Mouse (Mus musculus) midbrain, embryonic 10.5 days (tissue): ENCODE measurements around the gene Pclo. TPM values are rescaled to one million over a fixed set of nuclear protein-coding genes. Genes with fewer than 3 reads are reported as not detected.
"Not testable (repeated sequence)": the region's sequence is repeated elsewhere in the genome, so short reads cannot be mapped to it uniquely, and the experiment has no call there.

Source experiments
- DNase-seq: peaks from one replicate; pipeline ENCODE4 v3.0.0-alpha.2; 2017; ENCODE audit warnings: low spot score
- H3K27ac ChIP-seq: fragments of 300-500 bp; sonication (generic); replicated peaks from 2 replicates; pipeline ENCODE4 v1.5.1; 2016; ENCODE audit warnings: mild to moderate bottlenecking
- H3K27me3 ChIP-seq: fragments of 300-500 bp; sonication (generic); 2 replicates; pipeline ENCODE4 v1.6.1; 2016; ENCODE audit warnings: low read depth, mild to moderate bottlenecking; ENCODE audit not compliant: poor library complexity, severe bottlenecking
- H3K36me3 ChIP-seq: fragments of 300-500 bp; sonication (generic); 2 replicates; pipeline ENCODE4 v1.6.1; 2016; ENCODE audit warnings: mild to moderate bottlenecking, moderate library complexity
- H3K4me1 ChIP-seq: fragments of 300-500 bp; sonication (generic); 2 replicates; pipeline ENCODE4 v1.6.1; 2016
- H3K4me3 ChIP-seq: fragments of 300-500 bp; sonication (generic); 2 replicates; pipeline ENCODE4 v1.5.1; 2016; ENCODE audit warnings: mild to moderate bottlenecking, moderate library complexity
- H3K9me3 ChIP-seq: fragments of 300-500 bp; sonication (generic); replicated peaks from 2 replicates; pipeline ENCODE4 v1.6.1; 2016; ENCODE audit warnings: mild to moderate bottlenecking
- WGBS: fragments of 180-500 bp; shearing (Covaris S2); methylation state at CpG from one replicate; pipeline ENCODE4 v1.1.7; 2016; 5-methylcytosine and 5-hydroxymethylcytosine counted together
- polyA plus RNA-seq: library from polyadenylated mRNA; unstranded; fragments of >200 nt; fragmentation: Nextera tagmentation; extraction: Ambion mirVana; gene quantifications from 2 replicates; pipeline ENCODE4 v1.2.1, GENCODE M21; 2016

Pclo gene
- 0.60 and 1.0 TPM in 2 replicates for polyA plus RNA-seq

DNA sequence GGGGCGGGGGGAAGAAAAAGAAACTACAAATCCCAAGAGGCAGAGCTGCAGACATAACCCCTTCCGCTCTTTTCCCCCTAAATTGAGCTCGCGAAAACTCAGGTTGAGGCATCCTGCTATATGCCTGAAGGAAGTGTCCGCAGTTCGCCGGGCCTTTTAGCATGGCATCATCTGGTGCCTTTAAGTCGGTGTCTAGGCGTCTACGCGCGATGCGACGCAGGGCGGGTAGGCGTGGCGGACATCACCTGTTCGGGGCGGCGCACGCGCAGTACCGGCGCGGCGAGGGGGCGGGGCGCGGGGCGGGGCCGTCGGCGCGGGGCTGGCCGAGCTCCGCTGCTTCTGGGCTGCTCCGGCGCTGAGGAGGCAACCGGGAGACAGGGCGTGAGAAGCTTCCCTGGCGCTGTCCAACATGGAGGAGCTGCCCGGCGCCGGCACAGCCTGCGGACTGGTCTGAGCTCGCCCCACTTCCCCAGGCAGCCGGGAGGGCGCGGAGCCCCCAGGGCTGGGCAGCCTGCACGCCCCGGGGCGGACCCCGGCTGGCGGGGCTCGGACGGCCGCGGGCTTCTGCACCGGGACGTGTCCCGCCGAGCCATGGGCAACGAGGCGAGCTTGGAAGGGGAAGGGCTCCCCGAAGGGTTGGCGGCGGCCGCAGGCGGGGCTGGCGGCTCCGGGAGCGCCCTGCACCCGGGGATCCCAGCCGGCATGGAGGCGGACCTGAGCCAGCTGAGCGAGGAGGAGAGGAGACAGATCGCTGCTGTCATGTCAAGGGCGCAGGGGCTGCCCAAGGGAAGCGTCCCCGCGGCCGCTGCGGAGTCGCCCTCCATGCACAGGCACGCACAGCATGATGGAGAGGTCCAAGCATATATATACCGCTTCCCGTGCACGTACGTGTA, at the start of gene Pclo:
Gene Pclo (plus strand): TSS at position 288 of the 893 bp plus-strand sequence.
- Histone ChIP-seq H3K4me3 (peak within 1 kb of the TSS; percentile 83), H3K4me1 (peaks cover 7% of the 10 kb centered on the region), H3K9me3 (no peaks in the 10 kb centered on the region), H3K27me3 (no peaks in the 10 kb centered on the region), H3K27ac (peak within 1 kb of the TSS; percentile 92), H3K36me3 (no peaks in the 10 kb centered on the region)
- peak; percentile 93 for DNase-seq
- under 1% methylated on average over 89 of the region's 89 CpGs for WGBS

DNA sequence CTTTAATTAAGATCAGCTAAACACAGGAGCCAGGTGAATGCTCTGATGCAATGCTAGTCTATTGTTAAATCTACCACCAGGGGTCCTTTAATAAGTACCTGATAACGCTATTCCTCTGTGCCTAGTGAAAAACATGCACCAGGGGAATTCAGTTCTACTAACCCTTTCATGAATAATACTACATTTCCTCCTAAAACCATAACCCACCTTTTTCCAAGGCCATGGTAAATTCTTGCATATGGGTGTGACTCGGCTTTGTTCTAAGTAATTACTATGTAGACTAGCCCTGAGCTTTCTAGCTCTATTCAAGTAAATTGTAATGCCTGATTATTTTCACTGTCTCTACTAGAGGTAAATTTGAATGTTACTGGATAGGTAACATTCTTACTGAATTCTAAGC, 20.3 kb upstream of the Pclo start:
- H3K36me3 ChIP-seq, H3K27ac ChIP-seq, DNase-seq, H3K27me3 ChIP-seq, H3K4me3 ChIP-seq, H3K9me3 ChIP-seq, H3K4me1 ChIP-seq: not testable (repeated sequence)
- WGBS, result 62% methylated on average over 2 of the region's 2 CpGs

DNA sequence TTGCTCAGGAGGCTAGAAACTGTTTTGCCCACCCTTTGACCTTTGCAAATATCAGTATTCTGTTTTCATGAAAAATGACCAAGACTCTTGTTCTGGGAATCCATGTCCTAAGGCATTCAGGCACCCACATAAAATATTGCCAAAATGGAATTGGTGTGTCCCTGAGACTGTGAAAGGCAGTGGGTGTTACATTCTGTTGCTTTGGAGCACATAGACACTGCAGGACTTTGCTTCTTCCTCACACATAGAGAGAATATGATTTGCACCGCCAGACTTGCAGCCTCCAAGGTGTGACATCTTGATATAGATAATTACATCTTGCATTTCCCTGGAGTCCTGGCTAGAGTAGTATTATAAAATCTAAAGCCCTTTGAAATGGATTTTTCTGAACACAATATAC, 6.2 kb upstream of the Pclo start:
- H3K9me3 ChIP-seq, result no peaks in the 10 kb centered on the region
- no peak overlapping the region for H3K27ac ChIP-seq
- WGBS, result 73% methylated on average over 1 of the region's 1 CpGs
- no peaks in the 10 kb centered on the region for H3K36me3 ChIP-seq
- no peaks in the 10 kb centered on the region for H3K27me3 ChIP-seq
- no peak overlapping the region for H3K4me3 ChIP-seq
- H3K4me1 ChIP-seq, result no peaks in the 10 kb centered on the region
- no peak for DNase-seq

DNA sequence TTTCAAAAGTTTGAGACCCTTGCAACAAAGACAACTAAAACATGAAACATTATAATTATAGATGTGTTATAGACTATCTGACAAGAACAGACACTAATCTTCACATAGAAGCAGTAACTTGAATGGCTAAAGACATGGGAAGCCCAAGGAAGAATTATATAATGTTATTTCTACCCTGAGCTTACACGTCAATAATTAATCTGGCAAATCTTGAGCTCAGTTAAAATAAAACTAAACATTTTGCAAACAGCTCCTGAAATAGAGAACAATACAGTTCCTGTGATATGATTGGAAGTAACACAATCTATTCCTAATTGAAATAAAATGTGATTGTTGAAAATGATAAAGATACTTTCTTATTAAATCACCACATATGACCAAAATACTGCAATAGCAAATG, 5.1 kb upstream of the Pclo start:
- 93% methylated on average over 1 of the region's 1 CpGs for WGBS
- no peak for DNase-seq
- Histone ChIP-seq H3K36me3 (no peaks in the 10 kb centered on the region), H3K27ac (no peak overlapping the region), H3K4me1 (no peaks in the 10 kb centered on the region), H3K27me3 (no peaks in the 10 kb centered on the region), H3K9me3 (no peaks in the 10 kb centered on the region), H3K4me3 (no peak overlapping the region)

GRCm38 (mm10) chr5:14518131-14518832, 3.6 kb downstream of the Pclo start:
- WGBS, result 76% methylated on average over 4 of the region's 4 CpGs
- DNase-seq, result no peak
- Histone ChIP-seq H3K27me3 (no peaks in the 10 kb centered on the region), H3K9me3 (no peaks in the 10 kb centered on the region), H3K36me3 (peaks cover 4% of the 10 kb centered on the region; the same call in 1 of the 2 replicates), H3K4me3 (no peak overlapping the region), H3K4me1 (peaks cover 7% of the 10 kb centered on the region), H3K27ac (no peak overlapping the region)

DNA sequence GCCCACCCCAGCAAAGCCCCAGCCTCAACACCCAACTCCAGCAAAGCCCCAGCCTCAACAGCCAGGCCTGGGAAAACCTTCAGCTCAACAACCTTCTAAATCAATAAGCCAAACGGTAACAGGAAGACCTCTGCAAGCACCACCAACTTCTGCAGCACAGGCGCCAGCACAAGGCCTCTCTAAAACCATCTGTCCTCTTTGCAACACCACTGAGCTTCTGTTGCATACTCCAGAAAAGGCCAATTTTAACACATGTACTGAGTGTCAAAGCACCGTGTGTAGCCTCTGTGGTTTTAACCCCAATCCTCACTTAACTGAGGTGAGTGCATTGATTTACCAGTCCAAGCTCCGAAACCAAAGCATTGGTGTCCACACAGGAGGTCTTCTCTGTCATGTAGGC, 7.3 kb downstream of the Pclo start:
- H3K4me3 ChIP-seq, result no peak overlapping the region
- no peaks in the 10 kb centered on the region for H3K9me3 ChIP-seq
- DNase-seq, result no peak
- no peaks in the 10 kb centered on the region for H3K4me1 ChIP-seq
- 90% methylated on average over 4 of the region's 4 CpGs for WGBS
- no peaks in the 10 kb centered on the region for H3K27me3 ChIP-seq
- no peak overlapping the region for H3K27ac ChIP-seq
- peaks cover 4% of the 10 kb centered on the region; the same call in 1 of the 2 replicates for H3K36me3 ChIP-seq

GRCm38 (mm10) chr5:14526038-14526437, 11.3 kb downstream of the Pclo start:
- Histone ChIP-seq H3K27ac (no peak overlapping the region), H3K36me3 (peaks cover 4% of the 10 kb centered on the region; the same call in 1 of the 2 replicates), H3K27me3 (no peaks in the 10 kb centered on the region), H3K4me1 (no peaks in the 10 kb centered on the region), H3K9me3 (no peaks in the 10 kb centered on the region), H3K4me3 (no peak overlapping the region)
- no peak for DNase-seq

- H3K4me1 ChIP-seq, result no peaks in the 10 kb centered on the region
- H3K36me3 ChIP-seq, result no peaks in the 10 kb centered on the region
- no peak overlapping the region for H3K4me3 ChIP-seq
- no peak overlapping the region for H3K27ac ChIP-seq
- no peak for DNase-seq
- no peaks in the 10 kb centered on the region for H3K27me3 ChIP-seq
- no peaks in the 10 kb centered on the region for H3K9me3 ChIP-seq
- WGBS, result 58% methylated on average over 1 of the region's 1 CpGs
Observed at GRCm38 (mm10) chr5:14527796-14528195, 13.1 kb downstream of the Pclo start.

DNA sequence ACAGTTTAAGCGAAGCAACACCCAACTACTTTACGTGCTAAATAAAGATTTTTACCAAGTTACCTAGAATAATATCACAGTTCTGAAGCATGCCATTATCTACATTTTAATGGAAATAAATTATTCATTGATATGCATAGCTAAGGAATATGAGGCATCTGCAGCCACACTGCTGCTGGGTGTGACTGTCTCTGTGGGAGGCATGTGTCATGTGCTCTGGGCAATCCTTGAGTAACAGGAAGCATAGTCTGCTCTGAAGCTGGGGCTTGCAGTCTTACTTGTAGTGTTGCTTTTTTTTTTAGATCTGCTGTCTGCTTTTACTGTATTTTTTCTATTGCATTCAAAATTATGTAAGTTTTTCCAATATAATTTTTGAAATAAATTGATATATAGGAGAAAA, 17.2 kb downstream of the Pclo start:
- Histone ChIP-seq H3K27ac (no peak overlapping the region), H3K4me3 (no peak overlapping the region), H3K36me3 (no peaks in the 10 kb centered on the region), H3K27me3 (no peaks in the 10 kb centered on the region), H3K4me1 (no peaks in the 10 kb centered on the region), H3K9me3 (no peaks in the 10 kb centered on the region)
- 93% methylated on average over 2 of the region's 2 CpGs for WGBS
- DNase-seq, result no peak

- Histone ChIP-seq H3K4me3 (no peak overlapping the region), H3K9me3 (no peaks in the 10 kb centered on the region), H3K36me3 (no peaks in the 10 kb centered on the region), H3K27me3 (no peaks in the 10 kb centered on the region), H3K4me1 (no peaks in the 10 kb centered on the region), H3K27ac (no peak overlapping the region)
- 85% methylated on average over 6 of the region's 6 CpGs for WGBS
- no peak for DNase-seq
Observed at GRCm38 (mm10) chr5:14539346-14539745, 24.6 kb downstream of the Pclo start.

DNA sequence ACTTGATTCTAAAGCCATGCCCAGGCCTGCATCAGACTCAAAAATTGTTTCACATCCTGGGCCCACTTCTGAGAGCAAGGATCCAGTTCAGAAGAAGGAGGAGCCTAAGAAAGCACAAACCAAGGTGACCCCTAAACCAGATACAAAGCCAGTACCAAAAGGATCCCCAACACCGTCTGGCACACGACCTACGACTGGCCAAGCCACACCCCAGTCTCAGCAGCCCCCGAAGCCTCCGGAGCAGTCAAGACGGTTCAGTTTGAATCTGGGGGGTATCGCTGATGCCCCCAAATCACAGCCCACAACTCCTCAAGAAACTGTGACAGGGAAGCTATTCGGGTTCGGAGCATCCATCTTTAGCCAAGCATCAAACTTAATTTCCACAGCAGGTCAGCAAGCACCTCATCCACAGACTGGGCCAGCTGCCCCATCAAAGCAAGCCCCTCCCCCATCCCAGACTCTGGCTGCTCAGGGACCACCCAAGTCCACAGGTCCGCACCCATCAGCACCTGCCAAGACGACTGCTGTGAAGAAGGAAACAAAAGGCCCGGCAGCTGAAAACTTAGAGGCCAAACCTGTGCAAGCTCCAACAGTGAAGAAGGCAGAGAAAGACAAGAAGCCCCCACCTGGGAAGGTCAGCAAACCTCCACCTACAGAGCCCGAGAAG, 25.4 kb downstream of the Pclo start:
- H3K4me3 ChIP-seq, result no peak overlapping the region
- H3K27ac ChIP-seq, result no peak overlapping the region
- no peaks in the 10 kb centered on the region for H3K27me3 ChIP-seq
- no peaks in the 10 kb centered on the region for H3K4me1 ChIP-seq
- 78% methylated on average over 13 of the region's 13 CpGs for WGBS
- H3K9me3 ChIP-seq, result no peaks in the 10 kb centered on the region
- no peaks in the 10 kb centered on the region for H3K36me3 ChIP-seq
- no peak for DNase-seq

DNA sequence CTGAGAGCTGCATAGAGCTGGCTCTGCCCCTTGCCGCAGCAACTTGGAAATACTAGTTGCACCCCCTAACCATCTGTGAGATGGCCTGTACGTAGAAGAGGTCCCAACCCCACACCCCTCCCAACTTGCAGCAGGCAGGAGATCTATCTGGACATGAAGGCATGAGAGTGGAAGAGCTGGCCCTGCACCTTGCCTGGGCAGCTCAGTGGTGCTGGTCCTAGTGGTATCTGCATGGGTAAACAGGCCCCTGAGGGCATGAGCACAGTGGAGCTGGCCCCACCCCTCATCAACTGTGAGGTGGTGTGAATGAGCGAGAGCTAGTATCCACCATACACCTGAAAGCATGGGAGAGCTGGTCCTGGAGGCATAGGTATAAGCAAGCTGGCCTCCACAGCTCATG, 60.9 kb downstream of the Pclo start:
- no peaks in the 10 kb centered on the region for H3K4me1 ChIP-seq
- DNase-seq, result no peak
- 91% methylated on average over 3 of the region's 3 CpGs for WGBS
- H3K4me3 ChIP-seq, result no peak overlapping the region
- no peaks in the 10 kb centered on the region for H3K9me3 ChIP-seq
- H3K27me3 ChIP-seq, result no peaks in the 10 kb centered on the region
- no peak overlapping the region for H3K27ac ChIP-seq
- H3K36me3 ChIP-seq, result no peaks in the 10 kb centered on the region

- no peak overlapping the region for H3K27ac ChIP-seq
- no peaks in the 10 kb centered on the region for H3K27me3 ChIP-seq
- H3K36me3 ChIP-seq, result no peaks in the 10 kb centered on the region
- H3K4me1 ChIP-seq, result peaks cover 7% of the 10 kb centered on the region
- H3K4me3 ChIP-seq, result no peak overlapping the region
- no peak for DNase-seq
- H3K9me3 ChIP-seq, result no peaks in the 10 kb centered on the region
- 83% methylated on average over 3 of the region's 3 CpGs for WGBS
Observed at GRCm38 (mm10) chr5:14591479-14591878, 76.8 kb downstream of the Pclo start.
